Mouse (Mus musculus) bone marrow, adult 2 months (tissue): ENCODE data around the gene Samd3.

Source experiments
- CTCF ChIP-seq: fragments of 200-500 bp; IDR thresholded peaks from 2 replicates; pipeline ENCODE4 v1.5.1; 2011; ENCODE audit warnings: low read length, control low read depth; ENCODE audit not compliant: control insufficient read depth, insufficient read depth
- POLR2A ChIP-seq: fragments of 200-500 bp; IDR thresholded peaks from 2 replicates; pipeline ENCODE4 v1.6.1; 2011; ENCODE audit warnings: low read depth, mild to moderate bottlenecking, control low read depth, low read length, borderline replicate concordance; ENCODE audit not compliant: control insufficient read depth

- TF ChIP-seq CTCF (no peak), POLR2A (no peak)
Observed at GRCm38 (mm10) chr10:26229488-26229887, at the start of gene Samd3.
